Mouse (Mus musculus) lung, embryonic 14.5 days (tissue): ENCODE data around the gene Mettl21c. TPM values are rescaled to one million over a fixed set of nuclear protein-coding genes. Genes with fewer than 3 reads are reported as not detected.
"Not testable (repeated sequence)": the region's sequence is repeated elsewhere in the genome, so short reads cannot be mapped to it uniquely, and the experiment has no call there.

Experiments used
- ATAC-seq: fragments of 200-750 bp; cut with Nextera tagmentation; 2 replicates; pipeline ENCODE4 v1.8.0; 2017; ENCODE audit warnings: mild to moderate bottlenecking, moderate TSS enrichment, moderate library complexity; ENCODE audit not compliant: insufficient read depth
- DNase-seq: peaks from one replicate; pipeline ENCODE4 v3.0.0-alpha.2; 2015
- H3K27ac ChIP-seq: fragments of 300-500 bp; sonication (generic); 2 replicates; pipeline ENCODE4 v1.5.1; 2014; ENCODE audit warnings: low read depth, mild to moderate bottlenecking, moderate library complexity
- H3K27me3 ChIP-seq: fragments of 300-500 bp; sonication (generic); 2 replicates; pipeline ENCODE4 v1.6.1; 2014; ENCODE audit warnings: low read length, control low read depth; ENCODE audit not compliant: insufficient read depth
- H3K36me3 ChIP-seq: fragments of 300-500 bp; sonication (generic); 2 replicates; pipeline ENCODE4 v1.6.1; 2014; ENCODE audit warnings: control low read depth; ENCODE audit not compliant: insufficient read depth
- H3K4me1 ChIP-seq: fragments of 300-500 bp; sonication (generic); 2 replicates; pipeline ENCODE4 v1.6.1; 2014; ENCODE audit warnings: antibody characterized with exemption, control low read depth; ENCODE audit not compliant: insufficient read depth
- H3K4me2 ChIP-seq: fragments of 300-500 bp; sonication (generic); 2 replicates; pipeline ENCODE4 v1.6.1; 2014; ENCODE audit warnings: mild to moderate bottlenecking
- H3K4me3 ChIP-seq: fragments of 300-500 bp; sonication (generic); 2 replicates; pipeline ENCODE4 v1.5.1; 2014; ENCODE audit warnings: low read depth, low read length
- H3K9ac ChIP-seq: fragments of 300-500 bp; sonication (generic); 2 replicates; pipeline ENCODE4 v1.6.1; 2014
- H3K9me3 ChIP-seq: fragments of 300-500 bp; sonication (generic); 2 replicates; pipeline ENCODE4 v1.6.1; 2016; ENCODE audit warnings: low read depth, low read length, control low read depth
- CTCF ChIP-seq: IDR thresholded peaks from 2 replicates; pipeline ENCODE4 v1.5.1; 2016; ENCODE audit warnings: antibody characterized with exemption, low read depth
- WGBS: fragments of 180-500 bp; shearing (Covaris S2); extraction: QIAGEN DNeasy Blood & Tissue Kit; methylation state at CpG from one replicate; pipeline ENCODE4 v1.1.7; 2014; 5-methylcytosine and 5-hydroxymethylcytosine counted together
- polyA plus RNA-seq: library from polyadenylated mRNA; unstranded; fragments of >200 nt; fragmentation: Nextera tagmentation; extraction: Ambion mirVana; gene quantifications from 2 replicates; pipeline ENCODE4 v1.2.1, GENCODE M21; 2014

Mettl21c gene
- polyA plus RNA-seq, result 0.49 and 0.57 TPM in 2 replicates

DNA sequence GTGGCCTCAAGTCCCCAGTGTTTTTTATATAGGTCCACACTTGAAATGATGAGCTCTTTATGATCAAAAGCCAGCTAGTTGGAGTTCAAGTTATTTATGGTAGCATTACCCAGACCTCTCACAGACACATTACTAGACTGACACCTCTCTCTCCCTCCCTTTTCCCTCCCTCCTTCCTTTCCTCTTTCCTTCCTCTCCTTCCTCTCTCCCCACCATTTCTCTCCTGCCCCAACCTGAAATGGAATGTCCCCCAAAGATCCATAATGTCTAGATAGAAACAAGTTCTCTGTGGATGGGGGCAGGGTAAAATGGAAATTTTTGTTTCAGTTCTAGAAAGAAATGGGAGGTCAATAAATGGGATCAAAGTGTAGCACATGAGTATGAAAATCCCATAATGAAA, at the start of gene Mettl21c:
Mettl21c (minus strand) TSS at position 101 of the 400 bp plus-strand sequence.
- no peak within 1 kb of the TSS for H3K9ac ChIP-seq
- no peak within 1 kb of the TSS for H3K27ac ChIP-seq
- no peaks in the 10 kb centered on the region for H3K27me3 ChIP-seq
- no peak within 1 kb of the TSS for H3K4me3 ChIP-seq
- H3K4me1 ChIP-seq, result no peaks in the 10 kb centered on the region
- TF ChIP-seq CTCF, result no peak
- DNase-seq, result no peak
- no peaks in the 10 kb centered on the region for H3K9me3 ChIP-seq
- no peak for ATAC-seq
- no peak within 1 kb of the TSS for H3K4me2 ChIP-seq
- no peaks in the 10 kb centered on the region for H3K36me3 ChIP-seq

DNA sequence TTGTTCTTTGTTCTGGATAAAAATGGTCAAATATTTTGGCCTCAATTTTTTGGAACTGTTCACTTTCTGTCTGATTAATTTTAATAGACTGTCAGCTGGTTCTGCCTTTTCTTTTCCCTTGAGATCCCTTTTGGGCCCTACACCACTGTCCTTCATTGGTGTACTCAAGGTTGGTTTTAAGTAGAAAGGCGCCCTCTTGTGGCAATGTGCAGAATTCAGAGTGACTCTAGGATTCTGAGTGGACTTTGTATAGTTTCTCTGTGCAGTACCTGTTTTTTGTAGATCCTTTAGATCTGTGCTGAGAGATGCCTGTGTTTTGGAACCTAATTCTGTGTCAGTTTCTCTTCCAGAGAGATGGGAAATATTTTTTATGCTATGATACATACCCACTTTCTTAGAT, 44.8 kb upstream of the Mettl21c start:
- H3K27me3 ChIP-seq, result no peaks in the 10 kb centered on the region
- TF ChIP-seq CTCF, result peak; percentile 63
- no peaks in the 10 kb centered on the region for H3K36me3 ChIP-seq
- H3K4me3 ChIP-seq, result no peak overlapping the region
- no peak overlapping the region for H3K9ac ChIP-seq
- H3K9me3 ChIP-seq, result no peaks in the 10 kb centered on the region
- DNase-seq (peak; percentile 77), ATAC-seq (no peak)
- H3K4me1 ChIP-seq, result no peaks in the 10 kb centered on the region
- WGBS, result 0% methylated on average over 1 of the region's 1 CpGs
- H3K27ac ChIP-seq, result no peak overlapping the region
- no peak overlapping the region for H3K4me2 ChIP-seq

DNA sequence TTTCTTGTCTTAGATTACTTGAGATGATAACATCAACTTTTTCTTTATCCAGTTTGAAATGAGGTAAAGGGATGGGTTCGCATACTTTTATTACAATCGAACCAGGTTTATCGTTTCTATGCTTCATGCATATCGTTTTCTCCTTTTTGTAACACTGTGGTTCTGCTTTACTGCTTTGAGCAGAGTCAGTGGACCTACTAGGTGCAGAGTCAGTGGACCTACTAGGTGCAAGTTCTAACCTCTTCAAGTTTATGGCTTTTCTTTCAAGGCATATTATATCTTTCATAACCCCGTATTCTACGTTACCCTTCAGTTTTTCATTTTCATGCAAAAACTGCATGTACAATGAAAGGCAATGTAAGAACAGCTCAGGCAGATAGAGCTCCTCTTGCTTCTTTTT, 43.6 kb upstream of the Mettl21c start:
- 88% methylated on average over 6 of the region's 6 CpGs for WGBS
- DNase-seq, result no peak
- no peak for ATAC-seq
- Histone ChIP-seq H3K4me2 (no peak overlapping the region), H3K27ac (no peak overlapping the region), H3K4me3 (no peak overlapping the region), H3K36me3 (no peaks in the 10 kb centered on the region), H3K9ac (no peak overlapping the region), H3K27me3 (no peaks in the 10 kb centered on the region), H3K4me1 (no peaks in the 10 kb centered on the region), H3K9me3 (no peaks in the 10 kb centered on the region)
- TF ChIP-seq CTCF, result no peak

DNA sequence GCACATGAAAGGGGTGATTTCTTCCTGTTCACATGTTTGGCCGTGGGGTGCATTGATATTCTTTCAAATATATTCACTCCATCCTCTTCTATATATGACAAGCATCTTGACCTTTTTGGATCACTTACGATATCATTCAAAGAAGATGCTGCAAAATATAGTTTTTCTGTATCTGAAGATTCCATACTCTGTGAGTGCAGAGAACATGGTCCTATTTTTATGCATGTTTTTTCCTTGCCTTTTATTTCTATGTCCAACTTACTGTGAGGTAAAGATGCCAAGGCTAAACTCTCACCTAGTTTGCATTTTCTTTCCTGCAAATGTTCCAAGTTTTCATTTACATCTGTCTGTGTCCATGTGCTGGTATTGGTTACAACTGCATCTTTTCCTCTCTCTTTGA, 42.0 kb upstream of the Mettl21c start, which contains the start of gene Gm8251:
Gm8251 (minus strand) TSS at position 101 of the 400 bp plus-strand sequence.
- Histone ChIP-seq H3K27me3 (no peaks in the 10 kb centered on the region), H3K9ac (no peak within 1 kb of the TSS), H3K4me2 (no peak within 1 kb of the TSS), H3K4me3 (no peak within 1 kb of the TSS), H3K27ac (no peak within 1 kb of the TSS), H3K36me3 (no peaks in the 10 kb centered on the region), H3K4me1 (no peaks in the 10 kb centered on the region), H3K9me3 (no peaks in the 10 kb centered on the region)
- WGBS, result 91% methylated on average over 2 of the region's 2 CpGs
- TF ChIP-seq CTCF, result no peak
- DNase-seq, result no peak
- no peak for ATAC-seq

DNA sequence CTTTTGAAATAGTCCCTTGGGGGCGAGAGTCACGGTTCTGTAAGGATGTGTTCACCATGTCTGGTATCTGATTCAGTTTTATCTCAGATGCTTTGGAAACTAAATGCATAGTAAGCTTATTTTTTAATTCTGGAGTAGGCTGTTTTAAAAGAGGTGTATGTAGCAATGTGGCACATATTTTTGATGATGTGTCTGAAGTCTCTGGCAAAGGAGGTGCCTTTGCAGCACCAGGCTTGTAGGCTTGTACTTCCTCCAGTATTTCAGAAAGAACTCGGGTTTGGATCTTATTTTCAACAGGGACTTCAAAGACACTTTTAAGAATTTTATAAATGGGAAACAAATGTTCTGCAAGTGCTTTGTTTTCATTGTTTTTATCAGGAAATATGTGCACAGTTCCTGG, 38.0 kb upstream of the Mettl21c start:
- Histone ChIP-seq H3K4me1 (no peaks in the 10 kb centered on the region), H3K4me2 (no peak overlapping the region), H3K27ac (no peak overlapping the region), H3K9me3 (no peaks in the 10 kb centered on the region), H3K9ac (no peak overlapping the region), H3K36me3 (no peaks in the 10 kb centered on the region), H3K4me3 (no peak overlapping the region), H3K27me3 (no peaks in the 10 kb centered on the region)
- DNase-seq (no peak), ATAC-seq (no peak)
- whole genome bisulfite sequencing, result 67% methylated on average over 3 of the region's 3 CpGs
- TF ChIP-seq CTCF, result no peak

DNA sequence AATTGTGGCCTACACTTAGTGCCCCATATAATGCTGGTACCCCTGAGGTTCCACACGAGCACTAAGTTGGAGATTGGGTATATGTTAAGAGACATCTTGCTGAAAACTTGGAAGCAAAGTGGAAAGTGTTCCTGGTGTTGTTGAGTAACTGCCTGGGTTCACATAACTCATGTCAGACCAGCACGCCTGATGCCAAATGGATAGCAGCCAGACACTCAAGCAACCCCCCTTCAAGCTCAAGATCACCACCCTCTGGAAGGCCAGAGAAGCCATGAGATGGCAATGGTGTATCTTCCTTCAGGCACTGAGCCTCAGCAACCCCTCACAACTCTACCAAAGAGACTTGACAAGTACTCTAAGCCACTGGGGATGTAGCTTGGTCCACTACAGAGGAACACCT, 26.7 kb upstream of the Mettl21c start:
- H3K4me2 ChIP-seq, result no peak overlapping the region
- no peak overlapping the region for H3K4me3 ChIP-seq
- no peak overlapping the region for H3K27ac ChIP-seq
- 48% methylated on average over 2 of the region's 2 CpGs for WGBS
- H3K36me3 ChIP-seq, result no peaks in the 10 kb centered on the region
- no peaks in the 10 kb centered on the region for H3K27me3 ChIP-seq
- TF ChIP-seq CTCF, result no peak
- no peaks in the 10 kb centered on the region for H3K9me3 ChIP-seq
- DNase-seq, result peak; percentile 46
- no peaks in the 10 kb centered on the region for H3K4me1 ChIP-seq
- H3K9ac ChIP-seq, result no peak overlapping the region
- 0 out of 2 replicates have a peak, but pooled peaks have one; percentile 21 for ATAC-seq

DNA sequence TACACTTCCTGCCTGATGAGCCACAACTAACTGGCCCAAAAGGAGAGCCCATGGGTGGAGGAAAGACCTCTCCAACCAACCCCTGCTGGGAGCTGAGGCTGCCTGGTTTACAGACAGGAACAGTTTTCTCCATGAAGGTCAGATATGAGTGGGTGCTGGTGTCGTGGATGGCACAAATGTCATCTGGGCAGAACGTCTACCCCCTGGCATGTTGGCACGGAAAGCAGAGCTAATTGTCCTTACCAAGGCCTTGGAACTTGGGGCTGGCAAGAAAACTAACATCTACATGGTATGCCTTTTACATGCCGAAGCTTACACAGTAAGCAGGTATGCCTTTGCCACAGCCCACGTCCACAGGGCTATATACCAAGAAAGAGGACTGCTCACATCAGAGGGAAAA, 25.9 kb upstream of the Mettl21c start:
- not testable (repeated sequence) for DNase-seq, ATAC-seq, H3K4me3 ChIP-seq, H3K4me2 ChIP-seq, H3K36me3 ChIP-seq, H3K27me3 ChIP-seq, H3K9ac ChIP-seq, H3K9me3 ChIP-seq, H3K27ac ChIP-seq, H3K4me1 ChIP-seq
- WGBS, result 76% methylated on average over 5 of the region's 5 CpGs

DNA sequence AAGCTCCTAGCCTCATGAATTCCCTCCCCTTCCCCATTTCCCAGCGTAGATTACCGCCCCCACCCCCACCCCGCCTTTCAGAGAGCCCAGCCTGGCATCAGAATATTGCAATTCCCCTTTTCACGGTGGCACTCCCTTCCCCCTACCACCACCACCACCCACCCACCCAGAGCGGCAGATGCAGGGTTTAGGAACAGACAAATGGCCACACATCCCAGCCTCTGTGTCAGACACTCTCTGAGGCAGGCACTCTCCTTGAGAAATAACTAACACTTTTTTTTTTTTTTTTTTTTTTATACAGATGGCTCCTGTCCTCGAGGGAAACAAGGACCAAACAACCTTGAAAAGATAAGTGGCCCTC, 22.7 kb upstream of the Mettl21c start:
- Histone ChIP-seq H3K4me1 (no peaks in the 10 kb centered on the region), H3K4me2 (peak overlapping the region; percentile 72), H3K4me3 (peak overlapping the region; percentile 41), H3K27me3 (no peaks in the 10 kb centered on the region), H3K27ac (no peak overlapping the region), H3K9me3 (no peaks in the 10 kb centered on the region), H3K36me3 (no peaks in the 10 kb centered on the region), H3K9ac (peak overlapping the region; percentile 53)
- DNase-seq (peak; percentile 4), ATAC-seq (peak; percentile 64; the same call in 1 of the 2 replicates)
- WGBS, result 3% methylated on average over 6 of the region's 6 CpGs
- TF ChIP-seq CTCF, result no peak
